Mouse (Mus musculus): ENCODE data around the gene Rab15.
"Not testable (repeated sequence)": the region's sequence is repeated elsewhere in the genome, so short reads cannot be mapped to it uniquely, and the experiment has no call there.

The Rab15 gene

GRCm38 (mm10) chr12:76818908-76819307 lies 3.8 kb downstream of the Rab15 start:
- DNase-seq (ENCODE audit: low spot score): no peak

GRCm38 (mm10) chr12:76818120-76818519 lies 4.6 kb downstream of the Rab15 start:
- DNase-seq (ENCODE audit: low spot score): no peak

- no peak for DNase-seq (ENCODE audit: low spot score)
Measured at GRCm38 (mm10) chr12:76817176-76817575, 5.5 kb downstream of the Rab15 start.

- no peak for DNase-seq (ENCODE audit: low spot score)
Measured at GRCm38 (mm10) chr12:76816720-76817119, 6.0 kb downstream of the Rab15 start.

GRCm38 (mm10) chr12:76814120-76814519 lies 8.6 kb downstream of the Rab15 start:
- DNase-seq (ENCODE audit: low spot score): no peak

- no peak for DNase-seq (ENCODE audit: low spot score)
Measured at GRCm38 (mm10) chr12:76813543-76813942, 9.2 kb downstream of the Rab15 start.

- no peak for DNase-seq (ENCODE audit: low spot score)
Measured at GRCm38 (mm10) chr12:76811006-76811405, 11.7 kb downstream of the Rab15 start.

GRCm38 (mm10) chr12:76810491-76810890 lies 12.2 kb downstream of the Rab15 start:
- no peak for DNase-seq (ENCODE audit: low spot score)

GRCm38 (mm10) chr12:76807796-76808195 lies 14.9 kb downstream of the Rab15 start:
- no peak for DNase-seq (ENCODE audit: low spot score)

- no peak for DNase-seq (ENCODE audit: low spot score)
Measured at GRCm38 (mm10) chr12:76805056-76805811, 17.5 kb downstream of the Rab15 start.

- DNase-seq (ENCODE audit: low spot score): peak; percentile 63
Measured at GRCm38 (mm10) chr12:76803700-76804252, 18.9 kb downstream of the Rab15 start.

GRCm38 (mm10) chr12:76803028-76803427 lies 19.7 kb downstream of the Rab15 start:
- DNase-seq (ENCODE audit: low spot score): no peak

- no peak for DNase-seq (ENCODE audit: low spot score)
Measured at GRCm38 (mm10) chr12:76798008-76798720, 24.5 kb downstream of the Rab15 start.

GRCm38 (mm10) chr12:76796938-76797539 lies 25.7 kb downstream of the Rab15 start:
- DNase-seq (ENCODE audit: low spot score): no peak

- no peak for DNase-seq (ENCODE audit: low spot score)
Measured at GRCm38 (mm10) chr12:76795350-76795749, 27.4 kb downstream of the Rab15 start, which contains the start of gene Gpx2. Gene Gpx2, minus strand, starts transcription at chr12:76795554.

- not testable (repeated sequence) for DNase-seq (ENCODE audit: low spot score)
Measured at GRCm38 (mm10) chr12:76792540-76792939, 30.2 kb downstream of the Rab15 start.

GRCm38 (mm10) chr12:76790446-76791084 lies 32.1 kb downstream of the Rab15 start:
- no peak for DNase-seq (ENCODE audit: low spot score)

GRCm38 (mm10) chr12:76784056-76784619 lies 38.6 kb downstream of the Rab15 start:
- no peak for DNase-seq (ENCODE audit: low spot score)

- no peak for DNase-seq (ENCODE audit: low spot score)
Measured at GRCm38 (mm10) chr12:76780639-76781468, 41.9 kb downstream of the Rab15 start.

- DNase-seq (ENCODE audit: low spot score): no peak
Measured at GRCm38 (mm10) chr12:76779951-76780350, 42.8 kb downstream of the Rab15 start.
